Mouse (Mus musculus): Measurements from ENCODE around the gene Fsd1l. TPM values are rescaled to one million over a fixed set of nuclear protein-coding genes. Genes with fewer than 3 reads are reported as not detected.
A peak's percentile ranks its signal among the peaks of the same experiment; 100 is the strongest.

The Fsd1l gene
- 8.4 and 8.8 TPM in 2 replicates for polyA plus RNA-seq (2015; fragmentation: Nextera tagmentation; extraction: Ambion mirVana)

DNA sequence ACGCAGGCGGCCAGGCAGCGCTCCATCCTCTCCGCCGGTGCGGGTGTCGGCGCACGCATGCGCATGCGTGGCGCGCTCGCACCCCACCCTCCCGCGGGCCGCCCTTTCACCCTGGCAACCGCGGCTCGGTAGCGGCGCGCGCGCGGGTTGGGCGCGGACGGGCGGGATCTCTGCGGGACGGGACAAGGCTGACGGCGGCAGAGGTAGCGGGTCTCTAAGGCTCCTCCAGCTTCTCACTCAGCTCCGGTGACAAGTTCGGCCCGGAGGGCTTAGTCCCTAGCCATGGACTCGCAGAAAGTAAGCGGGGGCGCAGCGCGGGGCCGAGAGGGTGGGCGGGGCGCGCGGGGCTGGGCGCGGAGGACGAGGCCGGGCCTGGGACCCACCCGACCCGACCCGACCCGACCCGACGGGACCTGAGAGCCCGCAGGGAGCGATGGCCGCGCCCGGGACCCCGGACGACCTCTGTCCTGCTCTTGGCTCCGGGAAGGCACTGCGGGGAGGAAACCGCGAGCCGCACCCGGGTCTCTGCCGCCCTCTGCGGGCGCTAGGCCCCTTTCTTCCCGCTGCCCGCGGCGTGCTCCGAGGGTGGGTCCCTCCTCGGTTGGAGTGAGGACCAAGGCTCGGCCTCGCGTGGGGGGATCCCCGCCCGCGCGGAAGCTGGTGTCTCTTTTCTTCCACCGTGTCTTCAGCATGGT, at the start of gene Fsd1l:
Gene Fsd1l (plus strand): TSS at position 156 of the 695 bp plus-strand sequence.
- Histone ChIP-seq H3K9me3 (ENCODE audit: low read length) (no peaks in the 10 kb centered on the region), H3K9ac (replicated peaks; ENCODE audit: low read length) (peak within 1 kb of the TSS; percentile 80), H3K4me1 (ENCODE audit: insufficient read depth, low read length) (peaks cover 4% of the 10 kb centered on the region; the same call in 1 of the 2 replicates), H3K27me3 (ENCODE audit: insufficient read depth, low read length) (no peaks in the 10 kb centered on the region), H3K36me3 (ENCODE audit: insufficient read depth, low read length) (no peaks in the 10 kb centered on the region), H3K27ac (ENCODE audit: low read length) (peak within 1 kb of the TSS; percentile 8; the same call in 1 of the 2 replicates), H3K4me2 (replicated peaks; ENCODE audit: low read depth, low read length) (peak within 1 kb of the TSS; percentile 87), H3K4me3 (ENCODE audit: low read length) (peak within 1 kb of the TSS; percentile 65)
- ATAC-seq (ENCODE audit: low FRiP score, low TSS enrichment) = peak; percentile 81
- WGBS = under 1% methylated on average over 73 of the region's 88 CpGs

DNA sequence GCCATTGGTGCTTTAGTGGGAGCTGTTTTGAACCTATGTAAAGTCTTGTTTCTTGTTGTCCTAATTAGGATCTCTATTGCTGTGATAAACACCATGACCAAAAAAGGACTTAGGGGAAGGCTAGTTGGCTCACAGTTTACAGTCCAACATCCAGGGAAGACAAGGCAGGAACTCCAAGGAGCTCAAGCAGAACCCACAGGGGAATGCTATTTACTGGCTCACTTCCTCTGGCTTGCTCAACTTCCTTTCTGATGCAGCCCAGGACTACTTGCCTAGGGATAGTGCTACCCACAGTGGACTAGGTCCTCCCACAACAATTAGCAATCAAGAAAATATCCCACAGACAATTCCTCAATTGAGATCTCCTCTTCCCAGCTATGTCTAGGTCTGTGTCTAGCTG, 43.6 kb upstream of the Fsd1l start:
- H3K27me3 ChIP-seq (ENCODE audit: insufficient read depth, low read length) = no peaks in the 10 kb centered on the region
- H3K27ac ChIP-seq (ENCODE audit: low read length) = no peak overlapping the region
- ATAC-seq (ENCODE audit: low FRiP score, low TSS enrichment) = no peak
- no peak overlapping the region for H3K4me3 ChIP-seq (ENCODE audit: low read length)
- no peak overlapping the region for H3K4me2 ChIP-seq (replicated peaks; ENCODE audit: low read depth, low read length)
- no peaks in the 10 kb centered on the region for H3K36me3 ChIP-seq (ENCODE audit: insufficient read depth, low read length)
- H3K9me3 ChIP-seq (ENCODE audit: low read length) = no peaks in the 10 kb centered on the region
- no peak overlapping the region for H3K9ac ChIP-seq (replicated peaks; ENCODE audit: low read length)
- H3K4me1 ChIP-seq (ENCODE audit: insufficient read depth, low read length) = no peaks in the 10 kb centered on the region

DNA sequence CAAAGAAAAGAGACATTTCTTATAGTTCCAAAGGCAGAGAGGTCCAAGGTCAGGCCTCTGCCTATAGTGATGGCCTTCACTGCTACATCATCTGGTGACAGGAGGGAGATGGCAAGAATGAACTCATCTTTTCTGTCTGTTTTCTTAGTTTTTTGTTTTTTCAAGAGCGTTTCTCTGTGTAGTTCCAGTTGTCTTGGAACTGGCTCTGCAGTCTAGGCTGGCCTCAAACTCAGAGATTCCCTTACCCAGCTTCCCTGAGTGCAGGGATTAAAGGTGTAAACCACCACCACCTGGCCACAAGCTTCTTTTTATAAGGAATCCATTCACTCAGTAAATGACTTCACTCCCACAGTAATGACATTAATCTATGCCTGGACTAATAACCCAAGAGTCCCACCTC, 42.3 kb upstream of the Fsd1l start:
- WGBS = 78% methylated on average over 1 of the region's 1 CpGs
- H3K27ac ChIP-seq (ENCODE audit: low read length) = no peak overlapping the region
- no peaks in the 10 kb centered on the region for H3K36me3 ChIP-seq (ENCODE audit: insufficient read depth, low read length)
- 0 out of 2 replicates have a peak, but pooled peaks cover 3% of the 10 kb centered on the region for H3K4me1 ChIP-seq (ENCODE audit: insufficient read depth, low read length)
- no peak overlapping the region for H3K4me3 ChIP-seq (ENCODE audit: low read length)
- H3K27me3 ChIP-seq (ENCODE audit: insufficient read depth, low read length) = no peaks in the 10 kb centered on the region
- H3K4me2 ChIP-seq (replicated peaks; ENCODE audit: low read depth, low read length) = no peak overlapping the region
- H3K9me3 ChIP-seq (ENCODE audit: low read length) = no peaks in the 10 kb centered on the region
- ATAC-seq (ENCODE audit: low FRiP score, low TSS enrichment) = no peak
- no peak overlapping the region for H3K9ac ChIP-seq (replicated peaks; ENCODE audit: low read length)

DNA sequence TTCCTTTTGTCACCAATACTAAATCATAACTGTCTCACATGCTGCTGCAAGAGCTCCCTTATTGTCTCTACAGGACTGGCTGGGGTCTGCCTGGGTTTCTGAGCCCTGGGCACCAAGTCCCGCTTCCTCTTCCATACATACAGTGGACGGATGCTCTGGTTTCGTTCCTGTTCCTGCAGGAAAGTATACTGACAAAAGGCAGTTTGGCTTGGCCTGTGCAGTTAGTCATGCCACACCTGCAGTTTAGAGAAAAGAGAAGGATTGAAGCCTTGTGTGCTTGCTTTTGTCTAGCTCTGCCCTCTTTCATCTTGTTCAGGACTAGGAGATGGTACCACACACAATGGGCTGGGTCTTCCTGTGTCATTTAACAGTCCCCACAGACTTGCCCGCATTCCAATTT, 41.8 kb upstream of the Fsd1l start:
- H3K4me3 ChIP-seq (ENCODE audit: low read length) = no peak overlapping the region
- H3K27me3 ChIP-seq (ENCODE audit: insufficient read depth, low read length) = no peaks in the 10 kb centered on the region
- no peaks in the 10 kb centered on the region for H3K36me3 ChIP-seq (ENCODE audit: insufficient read depth, low read length)
- 79% methylated on average over 4 of the region's 4 CpGs for WGBS
- no peak overlapping the region for H3K27ac ChIP-seq (ENCODE audit: low read length)
- no peaks in the 10 kb centered on the region for H3K9me3 ChIP-seq (ENCODE audit: low read length)
- ATAC-seq (ENCODE audit: low FRiP score, low TSS enrichment) = no peak
- H3K4me1 ChIP-seq (ENCODE audit: insufficient read depth, low read length) = peaks cover 3% of the 10 kb centered on the region; the same call in 1 of the 2 replicates
- H3K9ac ChIP-seq (replicated peaks; ENCODE audit: low read length) = no peak overlapping the region
- no peak overlapping the region for H3K4me2 ChIP-seq (replicated peaks; ENCODE audit: low read depth, low read length)

DNA sequence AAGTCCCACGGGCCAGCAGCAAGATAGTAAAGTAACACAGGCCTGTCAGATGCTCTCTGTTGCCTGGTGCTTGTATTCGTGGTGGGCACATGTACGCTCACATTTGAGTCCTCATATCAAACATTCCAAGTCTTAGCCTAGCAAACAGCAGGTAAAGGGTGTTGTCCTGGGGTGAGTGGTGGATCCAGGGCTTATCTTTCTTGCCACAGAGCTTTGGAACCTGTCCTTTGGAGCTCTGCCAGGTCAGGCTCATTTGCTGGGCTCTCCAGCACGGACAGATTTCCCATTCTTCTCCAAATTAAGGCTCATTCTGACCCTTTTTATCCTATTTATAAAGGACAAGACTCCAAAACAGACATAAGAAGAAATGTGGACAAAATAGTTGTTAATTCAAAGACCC, 41.1 kb upstream of the Fsd1l start:
- H3K36me3 ChIP-seq (ENCODE audit: insufficient read depth, low read length) = no peaks in the 10 kb centered on the region
- peaks cover 5% of the 10 kb centered on the region; the same call in 1 of the 2 replicates for H3K4me1 ChIP-seq (ENCODE audit: insufficient read depth, low read length)
- WGBS = 76% methylated on average over 4 of the region's 4 CpGs
- no peak overlapping the region for H3K9ac ChIP-seq (replicated peaks; ENCODE audit: low read length)
- H3K4me2 ChIP-seq (replicated peaks; ENCODE audit: low read depth, low read length) = no peak overlapping the region
- no peaks in the 10 kb centered on the region for H3K27me3 ChIP-seq (ENCODE audit: insufficient read depth, low read length)
- H3K27ac ChIP-seq (ENCODE audit: low read length) = no peak overlapping the region
- no peak overlapping the region for H3K4me3 ChIP-seq (ENCODE audit: low read length)
- ATAC-seq (ENCODE audit: low FRiP score, low TSS enrichment) = no peak
- H3K9me3 ChIP-seq (ENCODE audit: low read length) = no peaks in the 10 kb centered on the region

DNA sequence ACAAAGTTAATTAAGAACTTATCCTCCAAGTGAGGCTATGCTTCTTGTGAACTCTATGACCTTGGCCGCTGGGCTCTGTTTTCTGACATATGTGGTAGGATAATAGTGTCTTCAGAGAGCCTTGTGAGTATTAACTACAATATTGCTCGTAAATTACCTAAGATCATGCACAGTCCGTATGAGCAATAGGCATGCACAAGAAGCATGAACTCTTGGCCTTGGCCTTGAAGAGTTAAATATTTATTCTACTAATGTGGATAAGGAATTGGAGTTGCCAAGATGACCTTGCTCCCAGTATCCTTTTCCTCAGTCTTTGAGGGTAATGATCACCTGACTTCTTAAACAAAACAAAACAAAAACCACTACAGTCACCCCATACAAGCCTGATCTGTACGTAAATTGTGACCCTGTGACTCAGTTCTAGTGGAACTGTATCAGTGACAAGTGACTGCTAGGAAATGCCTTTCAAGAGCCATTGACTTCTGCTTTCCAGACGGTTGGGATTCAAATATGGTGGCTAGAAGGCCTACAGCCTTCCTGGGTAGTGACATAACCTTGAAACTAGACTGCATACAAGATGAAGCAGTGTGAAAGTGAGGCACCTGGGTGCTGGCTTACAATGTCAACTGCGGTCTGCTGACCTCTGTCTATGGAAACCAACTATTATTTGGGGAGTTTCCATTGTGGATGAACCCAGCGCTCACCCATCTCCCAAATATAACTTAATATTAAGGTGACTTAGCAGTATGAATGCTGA, 40.4 kb upstream of the Fsd1l start:
- Histone ChIP-seq H3K4me1 (ENCODE audit: insufficient read depth, low read length) (peaks cover 12% of the 10 kb centered on the region; the same call in 1 of the 2 replicates), H3K9ac (replicated peaks; ENCODE audit: low read length) (no peak overlapping the region), H3K27me3 (ENCODE audit: insufficient read depth, low read length) (no peaks in the 10 kb centered on the region), H3K4me3 (ENCODE audit: low read length) (no peak overlapping the region), H3K4me2 (replicated peaks; ENCODE audit: low read depth, low read length) (no peak overlapping the region), H3K27ac (ENCODE audit: low read length) (no peak overlapping the region), H3K36me3 (ENCODE audit: insufficient read depth, low read length) (no peaks in the 10 kb centered on the region), H3K9me3 (ENCODE audit: low read length) (no peaks in the 10 kb centered on the region)
- ATAC-seq (ENCODE audit: low FRiP score, low TSS enrichment) = no peak
- 77% methylated on average over 7 of the region's 7 CpGs for WGBS

DNA sequence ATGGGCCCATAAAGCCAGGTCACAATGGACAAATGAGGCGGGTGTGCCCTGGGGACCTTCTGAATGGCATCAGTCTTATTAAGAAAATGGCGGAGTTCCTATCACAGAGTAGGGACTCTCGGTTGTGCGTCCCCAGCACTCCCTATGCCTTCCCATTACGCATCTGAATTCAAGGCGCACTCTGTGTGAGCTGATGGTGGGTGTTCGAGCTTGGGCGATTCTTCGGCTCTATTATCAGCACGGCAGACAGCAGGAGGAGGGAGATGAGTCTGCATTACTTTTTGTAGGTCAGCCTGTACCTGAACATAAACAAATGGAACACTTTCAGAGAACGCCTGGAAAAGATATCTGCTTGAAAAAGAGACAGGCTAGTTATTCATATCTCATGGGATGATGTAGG, 39.7 kb upstream of the Fsd1l start:
- no peak overlapping the region for H3K4me2 ChIP-seq (replicated peaks; ENCODE audit: low read depth, low read length)
- H3K27ac ChIP-seq (ENCODE audit: low read length) = no peak overlapping the region; the same call in 1 of the 2 replicates
- H3K9ac ChIP-seq (replicated peaks; ENCODE audit: low read length) = no peak overlapping the region
- no peaks in the 10 kb centered on the region for H3K36me3 ChIP-seq (ENCODE audit: insufficient read depth, low read length)
- H3K9me3 ChIP-seq (ENCODE audit: low read length) = no peaks in the 10 kb centered on the region
- ATAC-seq (ENCODE audit: low FRiP score, low TSS enrichment) = no peak
- peaks cover 13% of the 10 kb centered on the region; the same call in 1 of the 2 replicates for H3K4me1 ChIP-seq (ENCODE audit: insufficient read depth, low read length)
- no peaks in the 10 kb centered on the region for H3K27me3 ChIP-seq (ENCODE audit: insufficient read depth, low read length)
- WGBS = 93% methylated on average over 11 of the region's 11 CpGs
- no peak overlapping the region for H3K4me3 ChIP-seq (ENCODE audit: low read length)

DNA sequence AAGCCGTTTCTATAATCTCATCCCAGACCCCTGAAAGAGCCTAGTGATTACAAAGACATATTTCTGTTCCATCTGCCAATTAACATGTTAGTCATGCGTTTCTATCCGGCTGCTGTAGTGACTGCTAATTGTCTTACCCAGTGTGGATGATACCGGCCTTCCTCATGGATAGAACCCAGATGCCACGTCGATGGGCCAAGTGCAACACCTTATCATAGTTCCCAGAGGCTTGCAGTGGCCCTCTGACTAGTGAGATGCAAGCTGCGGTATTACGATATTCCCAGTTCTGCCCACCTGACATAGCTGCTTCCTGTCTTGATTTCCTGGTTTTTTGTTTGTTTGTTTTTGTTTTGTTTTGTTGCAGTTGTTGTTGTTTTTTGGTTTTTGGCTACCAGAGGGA, 39.3 kb upstream of the Fsd1l start:
- Histone ChIP-seq H3K27me3 (ENCODE audit: insufficient read depth, low read length) (no peaks in the 10 kb centered on the region), H3K9me3 (ENCODE audit: low read length) (no peaks in the 10 kb centered on the region), H3K4me3 (ENCODE audit: low read length) (no peak overlapping the region), H3K9ac (replicated peaks; ENCODE audit: low read length) (no peak overlapping the region), H3K4me1 (ENCODE audit: insufficient read depth, low read length) (peaks cover 18% of the 10 kb centered on the region), H3K27ac (ENCODE audit: low read length) (peak overlapping the region; percentile 64), H3K4me2 (replicated peaks; ENCODE audit: low read depth, low read length) (no peak overlapping the region), H3K36me3 (ENCODE audit: insufficient read depth, low read length) (no peaks in the 10 kb centered on the region)
- 82% methylated on average over 8 of the region's 8 CpGs for WGBS
- ATAC-seq (ENCODE audit: low FRiP score, low TSS enrichment) = no peak

DNA sequence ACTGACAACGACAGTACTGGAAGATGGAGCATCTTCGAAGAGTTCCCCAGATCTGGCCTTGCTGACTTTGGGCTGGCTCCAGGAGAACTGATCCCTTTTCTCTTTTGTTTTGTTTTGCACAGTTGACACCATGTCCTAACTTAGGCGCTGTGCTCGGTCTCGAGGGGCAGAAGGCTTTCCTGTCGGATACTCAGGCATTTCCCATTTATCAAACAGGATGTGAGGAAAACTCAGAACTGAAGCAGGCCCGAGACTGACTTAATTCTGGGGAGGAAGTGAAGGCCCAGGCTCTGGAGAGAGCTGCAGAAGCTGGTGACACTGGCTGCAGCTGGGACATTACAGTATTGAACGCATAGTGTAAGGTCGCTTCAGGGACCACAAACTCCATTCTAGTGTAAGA, 38.9 kb upstream of the Fsd1l start:
- no peak overlapping the region for H3K4me3 ChIP-seq (ENCODE audit: low read length)
- WGBS = 37% methylated on average over 9 of the region's 9 CpGs
- peak overlapping the region; percentile 64 for H3K27ac ChIP-seq (ENCODE audit: low read length)
- no peak for ATAC-seq (ENCODE audit: low FRiP score, low TSS enrichment)
- no peak overlapping the region for H3K4me2 ChIP-seq (replicated peaks; ENCODE audit: low read depth, low read length)
- H3K36me3 ChIP-seq (ENCODE audit: insufficient read depth, low read length) = no peaks in the 10 kb centered on the region
- no peak overlapping the region for H3K9ac ChIP-seq (replicated peaks; ENCODE audit: low read length)
- H3K9me3 ChIP-seq (ENCODE audit: low read length) = no peaks in the 10 kb centered on the region
- H3K27me3 ChIP-seq (ENCODE audit: insufficient read depth, low read length) = no peaks in the 10 kb centered on the region
- H3K4me1 ChIP-seq (ENCODE audit: insufficient read depth, low read length) = peaks cover 19% of the 10 kb centered on the region

DNA sequence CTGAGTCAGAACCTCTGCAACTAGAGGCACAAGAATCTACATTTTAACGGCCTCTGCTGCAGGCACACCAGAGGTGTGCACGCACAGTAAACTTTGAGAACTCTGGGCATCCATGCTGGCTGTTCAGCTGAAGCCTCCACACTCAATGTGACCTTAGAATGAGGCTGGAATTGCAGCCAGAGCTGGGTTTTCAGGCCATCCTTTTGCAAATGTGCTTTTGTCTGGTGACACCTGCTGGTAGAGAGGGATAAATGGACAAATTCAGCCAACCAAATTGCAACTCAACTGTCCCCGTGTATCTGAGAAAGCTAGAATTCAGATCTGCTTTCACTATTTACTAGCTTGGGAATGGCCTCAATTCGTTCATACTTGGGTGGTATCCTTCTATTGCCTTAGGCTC, 37.1 kb upstream of the Fsd1l start:
- no peak for ATAC-seq (ENCODE audit: low FRiP score, low TSS enrichment)

More for the DNA sequence above, 37.1 kb upstream of the Fsd1l start:
- Histone ChIP-seq H3K27me3 (ENCODE audit: insufficient read depth, low read length) (no peaks in the 10 kb centered on the region), H3K36me3 (ENCODE audit: insufficient read depth, low read length) (no peaks in the 10 kb centered on the region), H3K4me3 (ENCODE audit: low read length) (no peak overlapping the region), H3K27ac (ENCODE audit: low read length) (no peak overlapping the region), H3K4me2 (replicated peaks; ENCODE audit: low read depth, low read length) (no peak overlapping the region), H3K9ac (replicated peaks; ENCODE audit: low read length) (no peak overlapping the region), H3K4me1 (ENCODE audit: insufficient read depth, low read length) (peaks cover 19% of the 10 kb centered on the region), H3K9me3 (ENCODE audit: low read length) (no peaks in the 10 kb centered on the region)
- WGBS = 15% methylated on average over 4 of the region's 4 CpGs
